Mouse (Mus musculus) forebrain, embryonic 16.5 days (tissue): ENCODE measurements at regions not wholly inside any gene's neighbourhood (a gene's known extent, or its start where the extent isn't known, plus 50 kb on each side); places are given as distances from the start of the nearest gene placed in this dataset.

Experiments
- ATAC-seq: fragments of 200-750 bp; cut with Nextera tagmentation; 2 replicates; pipeline ENCODE4 v1.8.0; 2017; ENCODE audit warnings: mild to moderate bottlenecking, moderate library complexity
- H3K27ac ChIP-seq: fragments of 300-500 bp; sonication (generic); 2 replicates; pipeline ENCODE4 v1.5.1; 2014; ENCODE audit warnings: low read length, control low read depth
- H3K27me3 ChIP-seq: fragments of 300-500 bp; sonication (generic); replicated peaks from 2 replicates; pipeline ENCODE4 v1.6.1; 2014; ENCODE audit warnings: low read length; ENCODE audit not compliant: control insufficient read depth, insufficient read depth
- H3K36me3 ChIP-seq: fragments of 300-500 bp; sonication (generic); 2 replicates; pipeline ENCODE4 v1.6.1; 2014; ENCODE audit not compliant: control insufficient read depth, insufficient read depth
- H3K4me1 ChIP-seq: fragments of 300-500 bp; sonication (generic); replicated peaks from 2 replicates; pipeline ENCODE4 v1.6.1; 2014; ENCODE audit warnings: low read length; ENCODE audit not compliant: control insufficient read depth, insufficient read depth
- H3K4me2 ChIP-seq: fragments of 300-500 bp; sonication (generic); 2 replicates; pipeline ENCODE4 v1.6.1; 2014; ENCODE audit warnings: mild to moderate bottlenecking, low read length, control low read depth
- H3K4me3 ChIP-seq: fragments of 300-500 bp; sonication (generic); replicated peaks from 2 replicates; pipeline ENCODE4 v1.5.1; 2014; ENCODE audit warnings: mild to moderate bottlenecking, low read length, control low read depth
- H3K9ac ChIP-seq: fragments of 300-500 bp; sonication (generic); replicated peaks from 2 replicates; pipeline ENCODE4 v1.6.1; 2014; ENCODE audit warnings: low read depth, low read length, control low read depth
- H3K9me3 ChIP-seq: fragments of 300-500 bp; sonication (generic); 2 replicates; pipeline ENCODE4 v1.6.1; 2016; ENCODE audit warnings: low read length; ENCODE audit not compliant: control insufficient read depth
- WGBS: fragments of 180-500 bp; shearing (Covaris S2); extraction: QIAGEN DNeasy Blood & Tissue Kit; methylation state at CpG from one replicate; pipeline ENCODE4 v1.1.7; 2014; 5-methylcytosine and 5-hydroxymethylcytosine counted together

GRCm38 (mm10) chr15:74396029-74396428 lies 240.1 kb downstream of the Mroh4 start:
- Histone ChIP-seq H3K4me3 (no peak overlapping the region), H3K27ac (no peak overlapping the region), H3K9ac (no peak overlapping the region), H3K4me2 (no peak overlapping the region), H3K9me3 (no peaks in the 10 kb centered on the region), H3K36me3 (no peaks in the 10 kb centered on the region), H3K27me3 (no peaks in the 10 kb centered on the region), H3K4me1 (peaks cover 2% of the 10 kb centered on the region; the same call in 1 of the 2 replicates)
- 70% methylated on average over 8 of the region's 8 CpGs for WGBS
- ATAC-seq, result no peak

GRCm38 (mm10) chr15:74387533-74387932 lies 248.6 kb downstream of the Mroh4 start:
- H3K9me3 ChIP-seq, result no peaks in the 10 kb centered on the region
- H3K4me1 ChIP-seq, result 0 out of 2 replicates have a peak, but pooled peaks cover 6% of the 10 kb centered on the region
- H3K36me3 ChIP-seq, result no peaks in the 10 kb centered on the region
- WGBS, result 7% methylated on average over 3 of the region's 3 CpGs
- ATAC-seq, result no peak
- no peaks in the 10 kb centered on the region for H3K27me3 ChIP-seq
- H3K9ac ChIP-seq, result no peak overlapping the region
- H3K27ac ChIP-seq, result no peak overlapping the region
- no peak overlapping the region for H3K4me3 ChIP-seq
- no peak overlapping the region for H3K4me2 ChIP-seq

DNA sequence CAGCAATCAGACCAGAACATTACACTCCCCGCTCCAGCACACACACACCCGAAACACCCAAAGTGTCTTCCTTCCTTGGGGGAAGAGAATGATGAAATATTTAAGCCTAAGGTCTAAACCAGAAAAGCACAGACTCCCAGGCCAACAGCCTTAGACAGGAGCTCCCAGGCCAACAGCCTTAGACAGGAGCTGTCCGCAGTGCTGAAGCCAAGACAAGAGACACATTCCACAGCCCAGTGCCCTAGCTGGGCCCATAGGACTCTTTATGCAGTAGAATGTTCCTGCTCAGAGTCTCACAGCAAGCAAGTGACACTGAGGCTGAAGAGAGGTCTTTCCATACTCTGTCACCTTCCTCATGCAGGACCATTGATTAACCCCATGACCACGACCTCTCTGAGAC lies 253.6 kb downstream of the Mroh4 start:
- Histone ChIP-seq H3K9ac (no peak overlapping the region), H3K27ac (no peak overlapping the region), H3K27me3 (no peaks in the 10 kb centered on the region), H3K36me3 (no peaks in the 10 kb centered on the region), H3K9me3 (no peaks in the 10 kb centered on the region), H3K4me2 (no peak overlapping the region), H3K4me1 (0 out of 2 replicates have a peak, but pooled peaks cover 1% of the 10 kb centered on the region), H3K4me3 (no peak overlapping the region)
- 73% methylated on average over 4 of the region's 4 CpGs for WGBS
- no peak for ATAC-seq

GRCm38 (mm10) chr15:74379366-74379765 lies 256.8 kb downstream of the Mroh4 start:
- Histone ChIP-seq H3K9me3 (no peaks in the 10 kb centered on the region), H3K9ac (no peak overlapping the region), H3K27ac (no peak overlapping the region), H3K4me2 (no peak overlapping the region), H3K4me3 (no peak overlapping the region), H3K27me3 (no peaks in the 10 kb centered on the region), H3K36me3 (no peaks in the 10 kb centered on the region), H3K4me1 (no peaks in the 10 kb centered on the region)
- 64% methylated on average over 6 of the region's 6 CpGs for WGBS
- ATAC-seq, result peak; percentile 89

DNA sequence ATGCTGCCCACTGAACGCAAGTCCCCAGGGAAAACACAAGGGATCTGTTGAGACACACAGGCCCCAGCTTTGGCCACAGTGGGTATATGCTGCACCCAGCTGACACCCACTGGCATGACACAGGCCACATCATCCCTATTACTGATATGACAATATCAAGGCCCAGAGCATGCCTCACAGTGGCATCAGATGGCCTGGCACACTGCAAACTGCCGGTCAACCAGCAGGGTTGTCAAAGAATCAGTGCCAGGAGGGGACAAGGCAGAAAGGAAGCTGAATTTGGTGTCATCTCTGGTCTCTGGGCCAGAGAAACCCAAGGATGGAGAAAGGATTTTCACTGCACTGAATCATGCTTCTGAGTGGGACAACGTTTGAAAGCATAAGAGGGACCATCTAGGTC lies 266.7 kb downstream of the Mroh4 start:
- Histone ChIP-seq H3K4me3 (no peak overlapping the region), H3K4me2 (no peak overlapping the region), H3K9ac (no peak overlapping the region), H3K4me1 (no peaks in the 10 kb centered on the region), H3K27ac (no peak overlapping the region), H3K36me3 (no peaks in the 10 kb centered on the region), H3K27me3 (no peaks in the 10 kb centered on the region), H3K9me3 (no peaks in the 10 kb centered on the region)
- no peak for ATAC-seq
- 83% methylated on average over 3 of the region's 3 CpGs for WGBS

- H3K36me3 ChIP-seq, result no peaks in the 10 kb centered on the region
- H3K9ac ChIP-seq, result no peak overlapping the region
- 59% methylated on average over 4 of the region's 4 CpGs for WGBS
- H3K27ac ChIP-seq, result no peak overlapping the region
- H3K4me3 ChIP-seq, result no peak overlapping the region
- peaks cover 9% of the 10 kb centered on the region for H3K4me1 ChIP-seq
- H3K4me2 ChIP-seq, result no peak overlapping the region
- no peak for ATAC-seq
- H3K27me3 ChIP-seq, result no peaks in the 10 kb centered on the region
- peaks cover 3% of the 10 kb centered on the region; the same call in 1 of the 2 replicates for H3K9me3 ChIP-seq
These were observed 288.2 kb downstream of the Mroh4 start for GRCm38 (mm10) chr15:74347911-74348310.

- H3K4me1 ChIP-seq, result peaks cover 9% of the 10 kb centered on the region
- H3K36me3 ChIP-seq, result no peaks in the 10 kb centered on the region
- H3K27ac ChIP-seq, result no peak overlapping the region
- ATAC-seq, result 0 out of 2 replicates have a peak, but pooled peaks have one; percentile 49
- H3K27me3 ChIP-seq, result no peaks in the 10 kb centered on the region
- H3K9me3 ChIP-seq, result no peaks in the 10 kb centered on the region
- H3K4me3 ChIP-seq, result no peak overlapping the region
- 57% methylated on average over 6 of the region's 6 CpGs for WGBS
- H3K4me2 ChIP-seq, result no peak overlapping the region
- no peak overlapping the region for H3K9ac ChIP-seq
These were observed 292.6 kb downstream of the Mroh4 start for GRCm38 (mm10) chr15:74343591-74343990.

DNA sequence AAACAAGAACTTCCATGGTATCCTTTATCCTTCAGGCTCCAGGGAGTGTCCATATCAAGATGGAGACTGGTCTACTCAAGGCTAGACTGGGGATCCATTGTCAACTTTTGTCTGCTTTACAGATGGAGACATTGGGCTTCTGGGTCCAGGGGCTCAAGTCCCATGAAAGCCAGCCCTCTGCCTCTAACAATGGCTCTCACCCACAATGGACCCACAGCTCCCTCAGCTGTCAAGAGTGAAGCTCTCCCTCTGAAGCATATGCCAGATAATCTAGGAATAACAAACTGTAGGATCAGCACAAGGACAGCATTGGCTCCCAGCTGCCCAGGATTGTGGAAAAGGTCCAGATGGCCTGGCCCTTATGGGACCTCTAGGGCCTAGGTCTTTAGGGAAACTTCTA lies 302.3 kb downstream of the Mroh4 start:
- H3K27me3 ChIP-seq, result no peaks in the 10 kb centered on the region
- H3K4me2 ChIP-seq, result no peak overlapping the region
- no peak overlapping the region for H3K9ac ChIP-seq
- peaks cover 7% of the 10 kb centered on the region for H3K4me1 ChIP-seq
- H3K36me3 ChIP-seq, result no peaks in the 10 kb centered on the region
- no peaks in the 10 kb centered on the region for H3K9me3 ChIP-seq
- no peak overlapping the region for H3K4me3 ChIP-seq
- H3K27ac ChIP-seq, result no peak overlapping the region
- ATAC-seq, result no peak

DNA sequence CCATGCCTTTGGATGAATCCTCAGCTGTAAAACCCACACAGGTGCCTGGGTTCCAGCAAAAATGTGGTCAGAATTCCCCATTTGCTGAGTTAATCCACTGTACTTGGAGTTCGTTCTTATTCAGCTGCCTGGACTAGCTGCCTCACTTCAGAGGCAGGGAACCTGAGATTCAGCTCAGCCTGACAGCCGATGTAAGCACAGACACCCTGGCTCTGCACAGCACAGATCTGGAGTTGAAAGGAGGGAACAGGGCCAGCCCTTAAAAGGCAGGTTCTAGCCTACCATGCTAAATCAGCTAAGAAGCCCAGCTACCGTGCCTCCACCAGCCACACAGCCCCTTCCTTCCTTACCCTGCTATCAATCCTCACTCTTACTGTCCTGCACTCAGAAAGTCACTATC lies 306.0 kb downstream of the Mroh4 start:
- 66% methylated on average over 3 of the region's 3 CpGs for WGBS
- no peak overlapping the region for H3K27ac ChIP-seq
- H3K9me3 ChIP-seq, result no peaks in the 10 kb centered on the region

GRCm38 (mm10) chr15:74329221-74329620 lies 306.9 kb downstream of the Mroh4 start:
- Histone ChIP-seq H3K9ac (no peak overlapping the region), H3K4me2 (no peak overlapping the region), H3K9me3 (no peaks in the 10 kb centered on the region), H3K4me1 (peaks cover 14% of the 10 kb centered on the region), H3K27ac (no peak overlapping the region), H3K27me3 (no peaks in the 10 kb centered on the region), H3K4me3 (no peak overlapping the region), H3K36me3 (no peaks in the 10 kb centered on the region)
- peak; percentile 32; the same call in 1 of the 2 replicates for ATAC-seq
- WGBS, result 20% methylated on average over 14 of the region's 14 CpGs

More for the DNA sequence above, 306.0 kb downstream of the Mroh4 start:
- no peak for ATAC-seq
- Histone ChIP-seq H3K4me3 (no peak overlapping the region), H3K36me3 (no peaks in the 10 kb centered on the region), H3K4me1 (peaks cover 14% of the 10 kb centered on the region), H3K27me3 (no peaks in the 10 kb centered on the region), H3K9ac (no peak overlapping the region), H3K4me2 (no peak overlapping the region)
